Mouse (Mus musculus) C2C12 (cell line): ENCODE results near the gene Ddt. TPM values are rescaled to one million over a fixed set of nuclear protein-coding genes. Genes with fewer than 3 reads are reported as not detected.

Source experiments
- H3K27me3 ChIP-seq: one replicate; pipeline ENCODE4 v1.6.1; 2011; ENCODE audit not compliant: control insufficient read depth, insufficient read depth, insufficient read length
- H3K36me3 ChIP-seq: one replicate; pipeline ENCODE4 v1.6.1; 2011; ENCODE audit not compliant: control insufficient read depth, insufficient read depth
- H3K4me3 ChIP-seq: one replicate; pipeline ENCODE4 v1.5.1; 2011; ENCODE audit warnings: mild to moderate bottlenecking, control low read depth; ENCODE audit not compliant: poor library complexity, insufficient read depth, severe bottlenecking
- H3K79me2 ChIP-seq: one replicate; pipeline ENCODE4 v1.6.1; 2011; ENCODE audit not compliant: control insufficient read depth, insufficient read depth
- H3K79me3 ChIP-seq: one replicate; pipeline ENCODE4 v1.6.1; 2011; ENCODE audit warnings: low read depth, control low read depth
- H3ac ChIP-seq: one replicate; pipeline ENCODE3; 2011; ENCODE audit warnings: low read depth; ENCODE audit not compliant: control insufficient read depth, insufficient read length
- CEBPB ChIP-seq: IDR thresholded peaks from one replicate; pipeline ENCODE4 v1.6.1; 2011; ENCODE audit warnings: low read depth, mild to moderate bottlenecking, control low read depth, moderate library complexity
- CTCF ChIP-seq: IDR thresholded peaks from one replicate; pipeline ENCODE4 v1.5.1; 2011; ENCODE audit not compliant: control insufficient read depth, insufficient read depth, insufficient read length
- FOSL1 ChIP-seq: IDR thresholded peaks from one replicate; pipeline ENCODE4 v1.8.0; 2011; ENCODE audit warnings: mild to moderate bottlenecking, low read length; ENCODE audit not compliant: poor library complexity, insufficient read depth, severe bottlenecking
- MAX ChIP-seq: IDR thresholded peaks from one replicate; pipeline ENCODE4 v1.6.1; 2011; ENCODE audit warnings: mild to moderate bottlenecking, control low read depth
- MYOD1 ChIP-seq: IDR thresholded peaks from one replicate; pipeline ENCODE4 v1.6.1; 2011; ENCODE audit warnings: low read depth; ENCODE audit not compliant: control insufficient read depth, insufficient read length
- MYOG ChIP-seq: IDR thresholded peaks from one replicate; pipeline ENCODE4 v1.6.1; 2011; ENCODE audit not compliant: control insufficient read depth, insufficient read length; ENCODE audit errors: extremely low read depth
- USF1 ChIP-seq: IDR thresholded peaks from one replicate; pipeline ENCODE4 v1.6.1; 2011; ENCODE audit warnings: low read depth, mild to moderate bottlenecking, control low read depth, moderate library complexity
- polyA plus RNA-seq: library from polyadenylated mRNA; unstranded; fragments of >200 nt; fragmentation: generic; extraction: Trizol; gene quantifications from one replicate; pipeline ENCODE4 v1.2.1, GENCODE M21; 2012; ENCODE audit warnings: missing spikeins

The Ddt gene
- polyA plus RNA-seq, 1 experiment: 27.9 TPM

DNA sequence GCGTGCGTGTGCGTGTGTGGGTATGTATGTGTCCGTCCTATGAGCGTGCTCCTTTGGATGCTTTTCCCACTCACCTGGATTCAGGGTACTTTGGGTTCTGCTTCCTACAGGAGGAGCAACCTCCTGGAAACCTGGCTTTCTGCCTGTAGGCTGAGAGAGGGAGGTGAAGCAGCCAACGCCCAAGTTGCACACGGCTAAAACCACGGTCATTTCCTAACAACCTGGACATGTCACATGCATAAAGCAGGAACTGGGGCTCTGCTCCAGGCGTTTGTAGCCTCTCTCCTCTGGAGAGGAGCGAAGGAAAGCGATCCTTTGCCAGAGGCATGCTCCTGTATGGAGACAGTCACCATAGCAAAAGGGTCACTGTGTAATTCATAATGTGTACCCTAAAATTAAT is 16.5 kb downstream of the Ddt start:
- Histone ChIP-seq H3K27me3 (no peaks in the 10 kb centered on the region), H3K4me3 (no peak overlapping the region), H3K79me2 (peaks cover 45% of the 10 kb centered on the region), H3K36me3 (peaks cover 67% of the 10 kb centered on the region), H3K79me3 (peaks cover 33% of the 10 kb centered on the region), H3ac (no peak overlapping the region)
- TF ChIP-seq USF1 (no peak), FOSL1 (no peak), MAX (no peak), CEBPB (no peak), MYOD1 (no peak), MYOG (no peak), CTCF (no peak)

DNA sequence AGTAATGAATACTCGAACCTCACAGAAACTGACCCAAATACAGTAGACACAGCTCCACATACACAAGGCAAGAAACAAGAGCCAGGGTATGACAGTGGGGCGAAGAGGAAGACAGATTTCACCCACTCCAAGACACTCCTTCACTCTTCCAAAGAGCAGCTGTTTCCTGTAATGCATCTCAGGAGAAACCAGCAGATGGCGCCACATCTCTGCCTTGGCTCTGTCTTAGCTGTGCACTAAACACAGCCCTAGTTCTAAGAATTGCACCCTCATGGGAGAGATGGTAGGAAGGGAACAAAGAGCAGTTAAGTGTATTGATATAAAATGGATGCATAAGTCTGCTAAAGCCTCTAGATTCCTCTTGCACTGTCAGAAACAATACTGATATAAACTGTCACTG is 29.2 kb downstream of the Ddt start:
- peak; percentile 74 for TF ChIP-seq CTCF
- no peak for TF ChIP-seq FOSL1
- no peak for TF ChIP-seq MYOD1
- Histone ChIP-seq H3ac (no peak overlapping the region), H3K79me3 (no peaks in the 10 kb centered on the region), H3K27me3 (no peaks in the 10 kb centered on the region), H3K79me2 (no peaks in the 10 kb centered on the region), H3K4me3 (no peak overlapping the region), H3K36me3 (peaks cover 77% of the 10 kb centered on the region)

DNA sequence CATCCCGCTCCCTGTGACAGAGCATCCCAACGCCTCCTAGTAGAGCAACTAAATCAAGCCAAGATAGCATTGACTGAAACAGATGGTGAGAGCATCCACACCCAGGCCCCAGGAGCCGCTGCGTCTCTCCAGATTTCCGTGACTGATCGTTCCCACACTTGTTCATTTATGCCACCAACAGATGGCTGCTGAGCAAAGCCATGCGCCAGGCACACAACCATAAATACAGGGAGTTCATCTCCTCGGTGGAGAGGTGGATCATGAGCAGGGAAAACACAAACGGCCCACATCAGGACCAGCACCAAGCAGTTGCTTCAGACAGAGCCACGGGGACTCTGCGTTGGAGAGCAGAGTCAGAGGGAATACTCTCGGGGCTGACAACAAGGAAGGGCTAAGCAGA is 29.8 kb downstream of the Ddt start:
- peaks cover 76% of the 10 kb centered on the region for H3K36me3 ChIP-seq
- TF ChIP-seq CTCF (no peak), MYOG (no peak)

GRCm38 (mm10) chr10:75740866-75741265 is 32.3 kb downstream of the Ddt start:
- H3K36me3 ChIP-seq: peaks cover 76% of the 10 kb centered on the region
- H3ac ChIP-seq: no peak overlapping the region
- TF ChIP-seq MAX (no peak), CTCF (no peak), CEBPB (no peak), MYOD1 (no peak), USF1 (no peak), MYOG (no peak), FOSL1 (no peak)
- no peaks in the 10 kb centered on the region for H3K79me3 ChIP-seq
- H3K79me2 ChIP-seq: no peaks in the 10 kb centered on the region
- no peaks in the 10 kb centered on the region for H3K27me3 ChIP-seq
- H3K4me3 ChIP-seq: no peak overlapping the region

More for the DNA sequence above, 29.8 kb downstream of the Ddt start:
- Histone ChIP-seq H3K79me2 (no peaks in the 10 kb centered on the region), H3K79me3 (no peaks in the 10 kb centered on the region), H3ac (no peak overlapping the region), H3K27me3 (no peaks in the 10 kb centered on the region), H3K4me3 (no peak overlapping the region)

- no peaks in the 10 kb centered on the region for H3K79me3 ChIP-seq
- TF ChIP-seq MYOG (no peak), MYOD1 (no peak), CTCF (no peak), MAX (no peak), USF1 (no peak), FOSL1 (no peak), CEBPB (no peak)
- no peaks in the 10 kb centered on the region for H3K27me3 ChIP-seq
- no peaks in the 10 kb centered on the region for H3K79me2 ChIP-seq
- peaks cover 84% of the 10 kb centered on the region for H3K36me3 ChIP-seq
- H3ac ChIP-seq: no peak overlapping the region
- H3K4me3 ChIP-seq: no peak overlapping the region
Measured at GRCm38 (mm10) chr10:75725449-75725848, 47.8 kb downstream of the Ddt start.

Other genes starting within 250 kb of the Ddt start
- 3.8 TPM for gene Lrrc75b, start 213.1 kb downstream of the Ddt start, polyA plus RNA-seq
- gene Ggt1, start 211.8 kb downstream of the Ddt start, polyA plus RNA-seq: 0.12 TPM
- not detected for gene Ggt5, start 184.1 kb downstream of the Ddt start, polyA plus RNA-seq
- gene Susd2, start 129.4 kb downstream of the Ddt start, polyA plus RNA-seq: 0.04 TPM
- 24.5 TPM for gene Cabin1, start 9.1 kb downstream of the Ddt start, polyA plus RNA-seq
- gene Gm20441, start 7.5 kb upstream of the Ddt start, polyA plus RNA-seq: not detected
- 0.13 TPM for gene Gstt3, start 8.0 kb upstream of the Ddt start, polyA plus RNA-seq
- 0.76 TPM for gene Gstt1, start 25.2 kb upstream of the Ddt start, polyA plus RNA-seq
- not detected for gene Gstt4, start 49.1 kb upstream of the Ddt start, polyA plus RNA-seq
- gene Gstt2, start 64.0 kb upstream of the Ddt start, polyA plus RNA-seq: 0.49 TPM
- 2,436 TPM for gene Mif, start 86.8 kb upstream of the Ddt start, polyA plus RNA-seq
- gene Derl3, start 120.0 kb upstream of the Ddt start, polyA plus RNA-seq: 0.25 TPM
- gene Smarcb1, start 148.2 kb upstream of the Ddt start, polyA plus RNA-seq: 133 TPM
- 91.1 TPM for gene Chchd10, start 159.7 kb upstream of the Ddt start, polyA plus RNA-seq
- gene Mmp11, start 163.1 kb upstream of the Ddt start, polyA plus RNA-seq: 53.2 TPM
- gene Gm867, start 167.3 kb upstream of the Ddt start, polyA plus RNA-seq: 0.35 TPM
- gene Vpreb3, start 169.6 kb upstream of the Ddt start, polyA plus RNA-seq: 0.13 TPM
- gene Gm5134, start 181.1 kb upstream of the Ddt start, polyA plus RNA-seq: not detected